Mouse (Mus musculus) heart, postnatal 0 days (tissue): ENCODE measurements around the gene Cyp27b1.

Source experiments
- CTCF ChIP-seq: IDR thresholded peaks from 2 replicates; pipeline ENCODE4 v1.5.1; 2016; ENCODE audit warnings: antibody characterized with exemption, control low read depth, low read depth
- EP300 ChIP-seq: IDR thresholded peaks from 2 replicates; pipeline ENCODE4 v1.6.1; 2016; ENCODE audit warnings: antibody characterized with exemption, low read depth

GRCm38 (mm10) chr10:127078001-127078676 lies 30.1 kb downstream of the Cyp27b1 start:
- TF ChIP-seq CTCF: no peak
- TF ChIP-seq EP300: no peak
